Mouse (Mus musculus) ES-E14 (cell line): Measurements from ENCODE around the gene Xbp1.

ENCODE experiments used
- CHD2 ChIP-seq: IDR thresholded peaks from 2 replicates; pipeline ENCODE4 v1.6.1; 2014; ENCODE audit warnings: mild to moderate bottlenecking, low read depth, low read length, inconsistent platforms
- HCFC1 ChIP-seq: IDR thresholded peaks from 2 replicates; pipeline ENCODE4 v1.6.1; 2012; ENCODE audit warnings: low read length, inconsistent platforms, borderline replicate concordance; ENCODE audit not compliant: insufficient read depth
- MAFK ChIP-seq: IDR thresholded peaks from 2 replicates; pipeline ENCODE4 v1.6.1; 2014; ENCODE audit warnings: mild to moderate bottlenecking, low read depth, low read length, inconsistent platforms; ENCODE audit not compliant: insufficient read depth
- ZC3H11A ChIP-seq: IDR thresholded peaks from 2 replicates; pipeline ENCODE4 v1.6.1; 2012; ENCODE audit warnings: low read depth, mild to moderate bottlenecking, inconsistent platforms, low read length, borderline replicate concordance

DNA sequence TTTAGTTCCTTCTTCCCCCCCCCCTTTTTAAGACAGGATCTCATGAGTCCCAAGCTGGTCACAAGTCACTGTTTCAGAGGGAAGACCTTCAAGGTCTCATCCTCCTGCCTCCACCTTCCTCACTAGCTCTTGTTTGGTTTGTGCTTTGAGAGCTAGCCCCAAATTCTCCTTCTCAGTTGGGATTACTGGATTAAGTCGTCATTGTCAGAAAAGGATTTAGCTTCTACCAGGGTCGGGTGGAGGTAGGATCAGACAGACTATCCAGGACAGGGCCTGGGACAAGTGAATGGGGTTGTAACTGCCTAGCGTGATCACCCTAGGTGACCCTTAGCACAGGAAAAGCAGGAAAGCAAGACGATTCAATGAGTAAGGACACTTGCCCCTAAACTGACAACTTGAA, 19.9 kb downstream of the Xbp1 start:
- TF ChIP-seq HCFC1 (no peak), CHD2 (no peak), MAFK (no peak), ZC3H11A (no peak)
